Mouse (Mus musculus) testis, adult 10 weeks (tissue): ENCODE measurements around the gene Olfr589. TPM values are rescaled to one million over a fixed set of nuclear protein-coding genes. Genes with fewer than 3 reads are reported as not detected.

Experiments used
- polyA plus RNA-seq: library from polyadenylated mRNA; stranded (reverse); fragments of 350-450 nt; fragmentation: Illumina TruSeq; extraction: RNeasy Lipid Tissue Mini Kit (QIAGEN cat#74804); gene quantifications from one replicate; pipeline ENCODE4 v1.2.3, GENCODE M21; 2014; ENCODE audit warnings: low read depth, low replicate concordance

Gene Olfr589
- polyA plus RNA-seq, result not detected

DNA sequence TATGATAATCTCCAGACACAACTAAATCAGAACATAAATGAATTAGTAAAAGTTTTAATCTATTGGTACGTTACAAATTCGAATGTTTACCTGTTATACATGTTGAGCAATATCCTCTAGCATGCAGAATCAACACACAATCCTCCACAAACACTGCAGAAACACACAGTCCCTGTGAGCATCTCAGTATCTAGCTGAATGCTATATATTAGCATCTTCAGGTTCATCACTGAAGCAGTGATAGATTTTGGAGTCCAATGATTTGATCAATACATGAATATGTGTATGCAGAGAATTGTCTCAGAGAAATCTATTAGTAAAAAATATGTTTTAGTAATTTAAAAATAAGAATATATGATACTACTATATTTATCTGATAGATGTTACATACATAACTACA is at the start of gene Olfr589:
Gene Olfr589, minus strand, starts transcription at position 101 of the 400 bp plus-strand sequence.

GRCm38 (mm10) chr7:103184503-103184902 is 28.3 kb upstream of the Olfr589 start, which contains the start of gene Olfr592:
TSS of gene Olfr592 (plus strand) at chr7:103184803.

DNA sequence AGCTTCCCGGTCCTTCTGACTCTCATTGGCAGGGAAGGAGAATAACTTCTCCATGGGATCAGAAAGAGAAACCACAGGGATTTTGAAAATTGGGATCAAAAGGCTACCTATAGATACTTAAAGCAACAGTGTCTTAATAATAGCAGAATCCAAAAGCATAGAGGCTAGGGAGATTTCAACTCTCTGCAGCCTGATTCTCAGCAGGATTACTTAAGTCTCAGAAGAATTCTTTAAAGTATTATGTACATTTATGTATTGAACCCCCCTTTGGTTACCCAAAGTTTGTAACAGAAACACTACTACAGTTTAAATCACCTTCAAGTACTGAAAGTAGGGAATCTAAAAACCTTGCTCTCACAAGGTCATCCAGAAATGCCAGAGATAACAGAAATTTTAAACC is 22.1 kb upstream of the Olfr589 start, which contains the start of gene Olfr591:
Gene Olfr591, minus strand, starts transcription at position 101 of the 400 bp plus-strand sequence.

GRCm38 (mm10) chr7:103140579-103140978 is 15.6 kb downstream of the Olfr589 start, which contains the start of gene Olfr588-ps1:
TSS of gene Olfr588-ps1 (plus strand) at chr7:103140879.

DNA sequence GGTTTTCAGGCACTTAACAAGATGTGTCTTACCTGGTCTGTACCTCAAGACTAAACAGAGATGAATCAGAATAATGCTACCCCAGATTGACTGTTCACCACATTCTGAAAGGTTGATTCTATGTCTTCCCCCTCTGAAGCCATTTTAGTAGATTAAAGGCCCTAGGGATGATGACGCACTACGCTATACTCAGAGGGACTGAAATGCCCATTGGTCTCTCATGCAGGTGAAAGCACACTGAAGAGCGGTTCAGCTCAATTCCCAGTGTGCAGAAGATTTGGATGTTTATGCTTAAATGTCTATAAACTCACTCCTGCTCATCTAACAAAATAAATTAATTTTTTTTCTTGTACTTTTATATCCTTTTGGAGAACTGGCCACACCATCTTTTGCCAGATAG is 30.6 kb downstream of the Olfr589 start, which contains the start of gene Olfr586:
Gene Olfr586, minus strand, starts transcription at position 101 of the 400 bp plus-strand sequence.

Other genes starting within 250 kb of the Olfr589 start
- gene Olfr571, start 238.8 kb downstream of the Olfr589 start, polyA plus RNA-seq, result not detected
- gene Olfr572, start 231.9 kb downstream of the Olfr589 start, polyA plus RNA-seq, result not detected
- gene Olfr573-ps1, start 213.8 kb downstream of the Olfr589 start, polyA plus RNA-seq, result not detected
- not detected for gene Olfr574, start 207.9 kb downstream of the Olfr589 start, polyA plus RNA-seq
- not detected for gene Olfr575, start 197.6 kb downstream of the Olfr589 start, polyA plus RNA-seq
- gene Olfr576, start 193.7 kb downstream of the Olfr589 start, polyA plus RNA-seq, result not detected
- gene Olfr577, start 180.4 kb downstream of the Olfr589 start, polyA plus RNA-seq, result not detected
- not detected for gene Olfr578, start 167.0 kb downstream of the Olfr589 start, polyA plus RNA-seq
- gene Olfr582, start 118.3 kb downstream of the Olfr589 start, polyA plus RNA-seq, result not detected
- not detected for gene Olfr583, start 105.1 kb downstream of the Olfr589 start, polyA plus RNA-seq
- not detected for gene Olfr584, start 74.5 kb downstream of the Olfr589 start, polyA plus RNA-seq
- gene Olfr585, start 58.6 kb downstream of the Olfr589 start, polyA plus RNA-seq, result not detected
- not detected for gene Olfr586, start 30.7 kb downstream of the Olfr589 start, polyA plus RNA-seq
- gene Olfr588-ps1, start 15.5 kb downstream of the Olfr589 start, polyA plus RNA-seq, result not detected
- gene Olfr591, start 22.0 kb upstream of the Olfr589 start, polyA plus RNA-seq, result not detected
- not detected for gene Olfr592, start 28.4 kb upstream of the Olfr589 start, polyA plus RNA-seq
- gene Olfr593, start 55.5 kb upstream of the Olfr589 start, polyA plus RNA-seq, result not detected
- not detected for gene Olfr594, start 60.6 kb upstream of the Olfr589 start, polyA plus RNA-seq
- not detected for gene Usp17ld, start 96.1 kb upstream of the Olfr589 start, polyA plus RNA-seq
- not detected for gene Olfr596, start 149.3 kb upstream of the Olfr589 start, polyA plus RNA-seq
- gene Olfr597, start 160.0 kb upstream of the Olfr589 start, polyA plus RNA-seq, result not detected
- not detected for gene Olfr598, start 167.2 kb upstream of the Olfr589 start, polyA plus RNA-seq
- not detected for gene Olfr599, start 179.6 kb upstream of the Olfr589 start, polyA plus RNA-seq
- not detected for gene Olfr600, start 193.3 kb upstream of the Olfr589 start, polyA plus RNA-seq
- gene Olfr601, start 206.3 kb upstream of the Olfr589 start, polyA plus RNA-seq, result not detected
- gene Olfr603, start 229.8 kb upstream of the Olfr589 start, polyA plus RNA-seq, result not detected